Mouse (Mus musculus) E14TG2a.4 (cell line): Measurements from ENCODE around the gene Pds5a.
"Not testable (repeated sequence)": the region's sequence is repeated elsewhere in the genome, so short reads cannot be mapped to it uniquely, and the experiment has no call there.

Experiments used
- H3K27me3 ChIP-seq: 2 replicates; pipeline ENCODE4 v1.6.1; 2014; ENCODE audit warnings: low read length, control low read depth; ENCODE audit not compliant: insufficient read depth
- H3K36me3 ChIP-seq: 2 replicates; pipeline ENCODE4 v1.6.1; 2014; ENCODE audit warnings: low read length, control low read depth; ENCODE audit not compliant: insufficient read depth
- H3K4me1 ChIP-seq: replicated peaks from 2 replicates; pipeline ENCODE4 v1.6.1; 2014; ENCODE audit warnings: low read depth, low read length, control low read depth
- H3K4me3 ChIP-seq: replicated peaks from 2 replicates; pipeline ENCODE4 v1.5.1; 2014; ENCODE audit warnings: mild to moderate bottlenecking, low read length
- H3K9me3 ChIP-seq: 2 replicates; pipeline ENCODE4 v1.6.1; 2014; ENCODE audit warnings: low read length, control low read depth
- CTCF ChIP-seq: conservative IDR thresholded peaks from 2 replicates; pipeline ENCODE4 v1.5.1; 2014; ENCODE audit warnings: low read length
- NANOG ChIP-seq: IDR thresholded peaks from 2 replicates; pipeline ENCODE4 v1.6.1; 2014; ENCODE audit warnings: borderline replicate concordance, low read length, mixed read lengths
- POU5F1 ChIP-seq: IDR thresholded peaks from 2 replicates; pipeline ENCODE4 v1.6.1; 2014; ENCODE audit warnings: low read length, borderline replicate concordance

Pds5a gene

DNA sequence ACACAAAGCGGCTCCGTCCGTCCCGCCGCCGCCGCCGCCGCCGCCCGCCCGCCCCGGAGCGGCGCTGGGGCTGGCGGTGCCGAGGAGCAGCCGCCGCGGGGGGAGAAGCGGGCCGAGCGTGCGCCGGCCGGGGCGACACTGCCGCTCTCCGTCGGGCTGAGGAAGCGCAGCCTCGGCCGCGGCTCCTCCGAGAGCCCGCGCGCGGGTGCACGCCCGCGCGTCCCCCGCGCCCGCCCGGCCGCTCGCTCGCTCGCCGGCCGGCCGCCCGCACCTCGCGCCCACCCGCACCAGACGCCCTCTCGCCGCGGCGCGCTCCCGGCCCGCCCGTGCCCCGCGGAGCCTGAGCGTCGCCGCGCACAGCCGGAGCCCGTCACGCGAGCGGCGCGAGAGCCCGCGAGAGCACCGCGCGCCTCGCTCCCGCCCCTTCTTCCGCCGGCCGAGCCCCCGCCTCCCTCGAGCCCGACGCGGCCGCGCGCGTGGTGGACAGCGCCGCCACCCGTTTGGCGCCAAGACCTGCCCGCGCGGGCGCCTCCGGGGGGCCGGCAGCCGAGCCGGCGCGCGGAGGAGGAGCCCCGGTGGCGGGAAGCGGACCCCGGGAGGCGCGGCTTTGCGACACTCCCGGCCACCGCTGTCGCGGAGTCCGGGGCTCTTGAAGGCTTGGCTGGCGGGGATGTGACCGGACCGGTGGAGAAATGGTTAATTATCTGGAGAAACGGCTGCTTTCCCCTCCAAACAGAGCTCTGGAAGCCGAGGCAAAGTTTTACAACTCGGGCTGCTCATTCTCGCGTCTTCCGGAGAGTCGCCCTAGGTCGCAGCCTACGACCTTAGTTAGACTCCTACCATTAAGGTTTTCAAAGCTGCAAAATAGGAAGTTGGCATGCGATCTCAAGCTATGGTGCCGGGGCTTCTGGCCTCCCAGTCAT, at the start of gene Pds5a:
TSS of gene Pds5a (minus strand) at position 438 of the 923 bp plus-strand sequence.
- H3K36me3 ChIP-seq: peaks cover 30% of the 10 kb centered on the region
- H3K27me3 ChIP-seq: no peaks in the 10 kb centered on the region
- peaks cover 48% of the 10 kb centered on the region for H3K4me1 ChIP-seq
- no peak for TF ChIP-seq CTCF
- TF ChIP-seq POU5F1: no peak
- no peak for TF ChIP-seq NANOG
- peak within 1 kb of the TSS; percentile 98 for H3K4me3 ChIP-seq
- no peaks in the 10 kb centered on the region for H3K9me3 ChIP-seq

DNA sequence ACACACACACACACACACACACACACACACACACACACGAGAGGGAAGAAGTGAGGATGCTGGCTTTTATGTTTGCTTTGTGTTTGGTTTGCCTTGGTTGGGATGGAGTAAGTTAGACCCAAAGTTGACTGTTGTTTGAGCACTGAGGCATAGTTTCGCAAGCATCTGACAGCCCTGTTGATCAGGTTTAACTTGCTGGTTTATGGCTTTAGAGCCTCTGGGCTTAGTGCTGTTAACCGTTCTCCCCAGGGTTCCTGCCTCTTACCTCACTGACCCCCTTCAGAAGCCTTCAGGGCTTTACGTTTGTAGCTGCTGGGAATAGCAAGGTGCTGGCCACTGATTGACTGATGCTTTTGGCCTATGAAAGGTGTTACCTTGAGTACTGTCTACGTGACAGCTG, 48.8 kb upstream of the Pds5a start:
- Histone ChIP-seq H3K4me1 (peaks cover 32% of the 10 kb centered on the region), H3K36me3 (no peaks in the 10 kb centered on the region), H3K9me3 (no peaks in the 10 kb centered on the region), H3K27me3 (peaks cover 6% of the 10 kb centered on the region), H3K4me3 (no peak overlapping the region)
- no peak for TF ChIP-seq CTCF
- TF ChIP-seq POU5F1: no peak
- TF ChIP-seq NANOG: no peak

DNA sequence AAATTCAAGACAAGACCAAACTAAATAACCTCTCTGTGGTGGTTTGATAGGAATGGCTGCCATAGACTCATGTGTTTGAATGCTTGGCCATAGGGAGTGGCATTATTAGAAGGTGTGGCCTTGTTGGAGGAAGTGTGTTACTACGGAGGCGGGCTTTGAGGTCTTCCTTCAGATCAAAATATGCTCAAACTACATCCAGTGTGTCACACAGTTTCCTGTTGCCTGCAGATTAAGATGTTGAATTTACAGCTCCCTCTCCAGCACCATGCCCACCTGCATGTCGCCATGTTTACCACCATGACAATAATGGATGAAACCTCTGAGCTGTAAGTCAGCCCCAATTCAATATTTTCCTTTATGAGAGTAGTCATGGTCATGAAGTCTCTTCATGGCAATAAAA, 41.3 kb upstream of the Pds5a start:
- 0 out of 2 replicates have a peak, but pooled peaks cover 7% of the 10 kb centered on the region for H3K9me3 ChIP-seq
- no peak for TF ChIP-seq NANOG
- no peak for TF ChIP-seq POU5F1
- TF ChIP-seq CTCF: no peak

DNA sequence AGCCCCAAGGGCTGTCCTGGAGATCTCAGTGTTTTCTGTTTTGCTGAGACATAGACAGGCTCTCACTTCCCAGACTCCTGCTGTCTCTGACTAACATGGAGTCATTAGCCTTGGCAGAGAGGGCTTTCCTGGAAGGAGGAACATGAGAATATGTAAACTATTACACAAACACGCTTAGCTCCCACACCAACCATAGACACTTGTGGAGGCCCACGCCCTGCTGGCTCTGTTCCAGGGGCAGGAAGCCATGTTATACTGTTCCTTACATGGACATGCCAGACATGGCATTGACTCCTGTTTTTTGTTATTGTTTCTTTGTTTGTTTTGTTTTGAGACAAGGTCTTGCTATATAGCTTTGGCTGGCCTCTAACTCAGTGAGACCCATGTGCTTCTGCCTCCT, 37.5 kb upstream of the Pds5a start:
- Histone ChIP-seq H3K4me3 (no peak overlapping the region), H3K9me3 (0 out of 2 replicates have a peak, but pooled peaks cover 7% of the 10 kb centered on the region), H3K36me3 (no peaks in the 10 kb centered on the region), H3K27me3 (no peaks in the 10 kb centered on the region), H3K4me1 (peaks cover 10% of the 10 kb centered on the region)
- TF ChIP-seq POU5F1 (no peak), CTCF (no peak), NANOG (no peak)

More for the DNA sequence above, 41.3 kb upstream of the Pds5a start:
- H3K4me3 ChIP-seq: no peak overlapping the region
- no peaks in the 10 kb centered on the region for H3K36me3 ChIP-seq
- no peaks in the 10 kb centered on the region for H3K27me3 ChIP-seq
- H3K4me1 ChIP-seq: no peaks in the 10 kb centered on the region

DNA sequence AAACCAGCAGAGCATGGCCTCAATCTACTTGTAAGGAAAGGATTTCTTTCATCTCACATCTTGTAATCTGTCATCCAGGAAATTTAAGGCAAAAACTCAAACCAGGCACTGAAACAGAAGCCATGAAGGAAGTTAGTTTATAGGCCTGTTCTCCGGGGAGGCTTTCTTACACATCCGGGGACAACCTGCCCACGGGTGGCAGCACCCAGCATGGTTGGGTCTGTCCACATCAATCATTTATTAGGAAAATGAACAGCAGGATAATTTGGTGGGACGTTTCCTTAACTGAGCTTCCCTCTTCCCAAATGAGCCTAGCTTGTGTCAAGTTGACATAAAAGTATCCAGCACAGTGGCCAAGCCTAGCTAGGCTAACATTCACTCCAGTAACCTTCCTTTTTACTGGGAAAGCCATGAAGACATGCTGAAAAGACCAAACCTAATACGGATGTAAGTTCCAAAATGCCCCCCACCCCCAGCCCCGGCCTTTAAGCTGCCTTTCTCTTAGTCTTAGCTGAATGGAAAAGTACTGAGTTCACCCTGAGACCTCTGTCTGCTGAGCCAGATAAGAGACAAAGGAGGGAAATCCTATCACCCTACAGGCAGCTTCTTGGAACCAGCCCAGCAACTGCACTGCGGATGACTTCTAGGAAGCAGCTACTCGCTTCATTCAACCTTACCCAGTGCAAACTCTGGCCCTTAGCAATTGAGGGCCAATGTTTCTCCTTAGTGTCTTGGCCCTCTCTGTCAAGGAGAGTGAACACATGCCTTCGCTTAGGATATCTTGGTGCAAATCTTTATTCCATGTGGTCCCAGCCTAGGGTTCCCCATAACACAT, 33.3 kb upstream of the Pds5a start:
- 0 out of 2 replicates have a peak, but pooled peaks cover 7% of the 10 kb centered on the region for H3K9me3 ChIP-seq
- peaks cover 23% of the 10 kb centered on the region for H3K4me1 ChIP-seq
- no peak for TF ChIP-seq CTCF
- no peak for TF ChIP-seq POU5F1
- TF ChIP-seq NANOG: no peak
- H3K36me3 ChIP-seq: no peaks in the 10 kb centered on the region
- H3K27me3 ChIP-seq: no peaks in the 10 kb centered on the region
- no peak overlapping the region for H3K4me3 ChIP-seq

DNA sequence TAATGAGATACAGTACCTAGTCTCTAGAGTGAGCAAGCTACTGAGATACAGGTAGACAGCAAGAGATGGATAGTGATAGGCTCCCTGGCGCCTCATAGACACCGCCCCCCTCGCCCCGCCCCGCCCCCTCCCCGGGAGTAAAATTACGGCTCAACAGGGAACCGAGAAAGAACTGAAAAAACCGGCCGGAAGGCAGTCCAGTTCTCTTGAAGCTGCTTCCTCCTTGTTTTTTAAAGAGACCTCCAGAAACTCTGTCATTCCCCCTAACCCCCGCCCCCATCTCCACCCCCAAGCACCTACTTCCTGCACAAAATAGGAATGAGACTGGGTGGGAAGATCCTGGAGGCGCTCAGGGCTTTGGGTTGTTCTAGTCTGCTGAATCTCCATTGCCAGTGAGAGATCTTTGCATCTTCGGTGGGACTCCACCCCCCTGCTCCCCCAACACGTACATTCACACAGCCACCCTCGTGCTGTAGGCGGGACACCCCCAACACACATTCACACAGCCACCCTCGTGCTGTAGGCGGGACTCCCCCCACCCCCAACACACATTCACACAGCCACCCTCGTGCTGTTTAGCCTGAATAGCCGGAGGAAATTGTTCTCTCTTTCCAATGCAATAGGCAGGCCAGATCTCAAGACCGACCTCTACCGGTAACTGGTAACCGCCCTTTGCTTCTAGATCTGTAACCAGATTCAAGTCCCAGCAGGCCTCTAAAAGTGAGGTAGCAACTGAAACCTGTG, 26.4 kb upstream of the Pds5a start:
- H3K9me3 ChIP-seq: no peaks in the 10 kb centered on the region
- no peak for TF ChIP-seq POU5F1
- TF ChIP-seq CTCF: peak; percentile 27
- no peak for TF ChIP-seq NANOG
- peak overlapping the region; percentile 66 for H3K4me3 ChIP-seq
- no peaks in the 10 kb centered on the region for H3K27me3 ChIP-seq
- 0 out of 2 replicates have a peak, but pooled peaks cover 4% of the 10 kb centered on the region for H3K36me3 ChIP-seq
- peaks cover 50% of the 10 kb centered on the region for H3K4me1 ChIP-seq

DNA sequence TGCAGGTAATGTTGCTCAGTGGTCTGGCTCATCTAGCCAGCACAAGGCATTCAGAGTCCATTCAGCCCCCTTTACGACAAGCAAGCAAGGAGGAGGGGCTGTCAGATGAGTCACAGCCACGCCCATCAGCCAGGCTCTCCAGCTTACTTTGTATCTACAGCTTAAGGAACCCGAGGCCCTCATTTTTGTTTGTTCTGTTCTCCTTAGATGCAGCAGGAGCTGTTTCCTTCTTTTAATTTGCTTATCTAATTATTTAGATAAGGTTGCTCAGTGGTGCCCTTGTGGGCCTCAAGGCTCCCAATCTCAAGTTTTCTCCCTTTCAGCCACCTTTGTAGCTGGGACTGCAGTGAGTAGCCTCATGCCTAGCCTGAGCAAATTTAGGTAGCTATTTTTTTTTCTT, 20.3 kb upstream of the Pds5a start:
- no peak for TF ChIP-seq POU5F1
- TF ChIP-seq NANOG: no peak
- TF ChIP-seq CTCF: no peak
- Histone ChIP-seq H3K9me3 (no peaks in the 10 kb centered on the region), H3K4me1 (peaks cover 31% of the 10 kb centered on the region), H3K4me3 (no peak overlapping the region), H3K36me3 (0 out of 2 replicates have a peak, but pooled peaks cover 4% of the 10 kb centered on the region), H3K27me3 (no peaks in the 10 kb centered on the region)

DNA sequence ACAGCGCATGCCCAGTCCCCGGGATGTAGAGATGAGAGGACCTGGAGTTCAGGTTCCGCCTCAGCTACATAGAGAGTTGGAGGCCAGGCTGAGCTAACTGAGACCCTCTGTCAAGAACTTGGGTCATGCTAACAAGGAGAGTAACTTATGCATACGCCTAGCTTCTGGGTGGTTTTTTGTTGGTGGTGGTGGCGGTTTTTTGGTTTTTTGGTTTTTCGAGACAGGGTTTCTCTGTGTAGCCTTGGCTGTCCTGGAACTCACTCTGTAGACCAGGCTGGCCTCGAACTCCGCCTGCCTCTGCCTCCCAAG, 19.8 kb upstream of the Pds5a start:
- H3K27me3 ChIP-seq, H3K36me3 ChIP-seq, H3K9me3 ChIP-seq: not testable (repeated sequence)
- Histone ChIP-seq H3K4me1 (peaks cover 26% of the 10 kb centered on the region), H3K4me3 (0 out of 2 replicates have a peak overlapping the region, but pooled peaks have one; percentile 3)
